Mouse (Mus musculus) adrenal gland, postnatal 36 days (tissue): ENCODE measurements around the gene Izumo3. TPM values are rescaled to one million over a fixed set of nuclear protein-coding genes. Genes with fewer than 3 reads are reported as not detected.
"Not testable (repeated sequence)": the region's sequence is repeated elsewhere in the genome, so short reads cannot be mapped to it uniquely, and the experiment has no call there.

Experiments
- DNase-seq, 2 experiments: peaks; one replicate each; pipeline ENCODE4 v3.0.0; 2021; ENCODE audit warnings: mixed read lengths in 1 of 2
- long read RNA-seq, 2 experiments: library from polyadenylated mRNA; stranded (forward); transcript quantifications; one replicate each; pipeline ENCODE4 v2.0.0; 2021; ENCODE audit warnings: borderline sequencing depth in 2 of 2
- total RNA-seq, 2 experiments: library from RNA; stranded (reverse); gene quantifications; 2 replicates each; pipeline ENCODE4 v1.2.3; 2021

Izumo3 gene
- total RNA-seq, result not detected
- long read RNA-seq, experiment 1, result 0 reads
- long read RNA-seq, experiment 2, result 0 reads

DNA sequence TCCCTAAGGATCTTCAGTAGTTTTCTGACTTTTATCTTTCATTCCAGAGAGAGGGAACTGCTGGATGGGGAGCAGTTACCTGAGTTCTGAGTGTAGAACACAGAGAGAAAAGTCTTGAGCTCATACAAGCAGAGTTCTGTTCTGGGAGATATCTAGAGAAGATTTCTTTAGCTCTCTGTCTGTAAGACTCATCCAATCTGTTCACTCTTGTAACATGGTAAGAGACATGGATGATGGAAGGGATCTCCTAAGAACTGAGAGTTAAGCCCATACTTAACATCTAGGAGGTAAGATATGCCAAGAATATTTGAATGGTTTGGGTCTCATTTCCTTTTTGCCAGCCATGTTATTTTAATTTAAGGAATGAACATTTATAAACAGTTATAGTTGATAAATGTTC lies at the start of gene Izumo3:
TSS of gene Izumo3 (minus strand) at position 101 of the 400 bp plus-strand sequence.
- DNase-seq, result no peak

DNA sequence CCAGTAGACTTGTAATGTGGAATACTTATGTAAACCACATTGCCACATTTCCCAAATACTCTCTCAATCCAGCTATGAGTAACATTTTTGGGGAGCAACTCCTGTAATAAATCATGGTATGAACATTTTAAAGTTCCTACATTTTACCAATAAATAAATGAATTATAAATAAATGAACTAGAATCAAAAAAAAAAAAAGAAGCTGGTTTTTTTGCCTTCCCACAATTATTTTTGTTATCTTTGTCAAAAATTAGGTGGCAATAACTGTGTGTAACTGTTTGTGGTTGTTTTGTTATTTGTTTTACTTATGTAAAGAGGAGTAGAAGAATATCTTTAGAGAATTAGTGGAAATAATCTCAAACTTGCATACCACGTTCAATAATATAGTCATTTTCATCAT lies 44.6 kb upstream of the Izumo3 start, which contains the start of gene Gm12666:
TSS of gene Gm12666 (minus strand) at position 101 of the 400 bp plus-strand sequence.
- not testable (repeated sequence) for DNase-seq

DNA sequence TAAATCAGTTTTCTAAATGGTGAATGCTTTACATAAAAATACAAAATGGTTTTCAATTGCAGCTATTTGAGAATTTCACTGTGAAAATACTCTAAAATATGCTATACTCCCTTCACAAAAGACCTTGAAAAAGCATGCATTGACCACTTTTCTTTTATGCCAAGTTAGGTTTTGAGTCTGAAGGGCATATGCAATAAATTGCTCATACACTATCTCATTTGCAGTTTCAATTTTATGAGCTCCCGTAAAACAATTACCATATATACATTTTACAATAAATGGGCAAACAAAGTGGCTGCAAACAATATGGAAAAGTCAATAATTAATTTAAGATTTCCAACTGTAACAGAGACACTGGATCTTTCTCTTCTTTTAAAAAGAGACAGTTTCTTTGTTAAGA lies 5.6 kb upstream of the Izumo3 start:
- no peak for DNase-seq

DNA sequence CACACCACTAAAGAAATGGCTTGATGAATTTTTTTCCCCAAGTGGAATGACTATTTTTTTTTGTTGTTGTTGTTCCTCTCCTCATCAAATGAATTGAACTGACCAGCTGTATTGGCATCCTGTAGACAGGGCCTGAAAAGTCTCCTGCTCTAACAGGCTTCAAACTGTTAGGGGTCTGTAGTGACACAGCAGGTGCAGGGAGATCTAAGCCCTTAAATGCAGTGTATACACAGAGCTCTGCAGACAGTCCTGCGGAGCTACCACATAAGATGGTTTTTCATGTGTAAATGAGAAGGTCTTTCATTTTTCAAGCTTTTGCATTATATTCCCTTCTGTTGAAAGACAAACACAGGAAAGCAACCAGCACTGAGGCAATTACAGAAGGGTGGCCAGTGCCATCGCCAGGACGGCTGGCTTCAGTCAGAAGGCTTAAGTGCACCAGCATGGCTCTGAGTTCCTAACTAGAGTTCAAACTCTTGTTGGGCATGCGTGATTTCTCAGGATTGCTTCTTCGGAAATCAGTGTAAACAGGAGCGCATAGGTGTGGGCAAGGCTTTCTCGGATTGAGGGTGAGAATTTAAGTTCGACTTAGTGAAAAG lies 35.5 kb downstream of the Izumo3 start:
- DNase-seq, result no peak

DNA sequence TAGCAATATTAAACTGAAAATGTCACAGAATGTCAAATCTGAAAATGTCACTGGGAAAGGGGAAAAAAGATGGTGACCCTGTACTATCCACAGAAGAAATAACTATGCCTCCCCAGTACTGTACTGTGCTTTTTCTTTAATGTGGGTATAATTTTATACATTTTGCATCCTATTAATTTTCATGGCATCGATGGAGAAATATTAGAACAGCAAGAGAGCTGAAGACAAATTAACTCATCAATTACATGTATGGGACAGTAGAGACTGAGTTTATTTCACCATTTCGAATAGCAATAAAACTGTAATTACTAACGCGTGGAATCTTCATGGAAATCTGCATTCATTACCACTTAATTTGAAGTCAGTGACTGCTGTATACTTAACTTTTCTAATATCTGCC lies 49.6 kb downstream of the Izumo3 start:
- DNase-seq, result no peak

DNA sequence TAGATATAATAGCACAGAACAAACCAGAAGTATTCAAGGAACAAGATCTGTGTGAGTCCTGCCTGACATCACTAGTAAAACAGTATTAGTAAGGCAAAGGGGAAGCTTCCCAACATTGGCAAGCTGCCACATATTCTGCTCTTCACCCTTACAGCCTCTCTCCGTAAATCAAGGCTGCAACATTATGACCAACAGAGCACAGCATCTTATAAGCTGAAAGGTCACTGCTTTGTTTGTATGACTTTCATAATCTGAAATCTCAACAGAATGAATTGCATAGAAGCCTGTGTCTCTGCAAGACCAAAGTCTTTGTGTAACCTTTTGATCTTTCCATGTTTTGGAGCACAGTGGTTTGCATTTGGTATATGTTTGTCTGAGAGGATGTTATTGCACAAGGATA lies 51.1 kb downstream of the Izumo3 start:
- peak; percentile 7 to 16 for DNase-seq

Other genes with a start within 250 kb of the Izumo3 start
- 1 to 10 TPM; 1.6 to 2.4 TPM for gene Gm12666, start 44.5 kb upstream of the Izumo3 start, total RNA-seq